Mouse (Mus musculus) lung, postnatal 25 days (tissue): Measurements from ENCODE around the gene Arl2bp.

Source experiments
- DNase-seq: peaks from one replicate; pipeline ENCODE4 v3.0.0; 2022; ENCODE audit warnings: low spot score

Arl2bp gene

GRCm38 (mm10) chr8:94666456-94667308, at the start of gene Arl2bp:
Arl2bp (plus strand) TSS chr8:94666600.
- DNase-seq = peak; percentile 97

GRCm38 (mm10) chr8:94624885-94625284, 41.5 kb upstream of the Arl2bp start:
- DNase-seq = no peak

DNA sequence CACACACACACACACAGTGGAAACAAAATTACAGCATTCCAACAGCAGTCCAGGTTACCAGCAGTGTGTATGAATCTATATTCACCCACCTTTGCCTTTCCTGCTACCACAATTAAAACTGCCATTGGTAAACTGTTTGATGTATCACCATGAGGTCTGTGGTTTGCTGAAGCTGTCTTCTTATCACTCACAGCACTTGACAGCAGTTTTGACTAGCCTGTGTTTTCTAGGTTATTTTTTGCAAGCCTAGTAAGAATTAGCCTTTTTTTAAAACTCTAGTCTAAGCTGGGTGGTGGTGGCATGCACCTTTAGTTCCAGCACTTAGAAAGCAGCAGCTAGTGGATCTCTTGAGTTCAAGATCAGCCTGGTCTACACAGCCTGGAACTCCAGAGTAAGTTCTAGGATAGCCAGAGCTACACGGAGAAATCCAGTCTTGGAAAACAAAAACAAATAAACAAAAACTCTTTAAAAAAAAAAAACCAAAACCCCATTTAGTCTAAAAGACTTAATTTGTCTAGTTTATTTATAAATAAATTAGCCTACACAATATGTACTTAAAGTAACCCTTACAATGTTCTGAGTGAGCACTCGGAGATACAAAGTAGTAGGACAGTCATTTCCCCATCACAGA, 32.7 kb upstream of the Arl2bp start:
- no peak for DNase-seq

DNA sequence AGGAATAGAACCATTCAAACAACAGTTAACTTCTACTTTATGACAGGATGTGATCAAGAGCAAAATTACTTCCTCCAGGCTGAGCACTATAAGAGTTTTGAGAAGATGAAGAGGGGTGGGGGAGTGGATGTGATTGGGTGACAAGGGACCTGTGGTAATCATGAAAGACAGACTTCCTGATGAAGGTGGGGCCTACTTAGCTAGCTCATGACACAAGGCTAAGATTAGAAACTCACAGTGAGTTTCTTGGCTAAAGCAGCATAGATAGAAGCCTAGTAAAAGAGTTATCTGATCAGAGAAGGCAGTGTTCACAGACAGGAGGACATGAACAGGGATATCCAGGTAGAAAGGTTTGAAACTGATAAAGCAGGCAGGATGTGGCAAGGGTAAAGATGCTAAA, 32.2 kb upstream of the Arl2bp start:
- peak; percentile 16 for DNase-seq

DNA sequence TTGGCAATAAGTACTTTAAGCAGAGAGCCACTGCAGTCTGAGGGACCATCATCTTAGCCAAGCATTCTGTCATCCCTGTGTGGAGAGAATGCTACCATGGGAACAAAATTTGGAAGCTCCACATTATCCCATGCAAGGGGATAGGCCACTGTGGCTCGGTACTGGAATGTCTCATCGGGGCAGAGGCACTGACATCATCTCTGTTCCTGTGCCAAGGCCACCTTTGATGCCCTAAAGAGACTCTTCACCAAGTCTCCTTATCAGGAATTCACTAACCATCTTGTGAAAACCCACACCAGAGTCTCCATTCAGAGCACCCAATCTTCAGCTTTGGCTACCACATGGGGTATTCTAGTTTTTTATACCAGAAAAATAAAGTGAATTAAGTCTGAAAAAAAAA, 25.2 kb upstream of the Arl2bp start:
- DNase-seq = no peak

- no peak for DNase-seq
Observed at GRCm38 (mm10) chr8:94641938-94642337, 24.5 kb upstream of the Arl2bp start.

DNA sequence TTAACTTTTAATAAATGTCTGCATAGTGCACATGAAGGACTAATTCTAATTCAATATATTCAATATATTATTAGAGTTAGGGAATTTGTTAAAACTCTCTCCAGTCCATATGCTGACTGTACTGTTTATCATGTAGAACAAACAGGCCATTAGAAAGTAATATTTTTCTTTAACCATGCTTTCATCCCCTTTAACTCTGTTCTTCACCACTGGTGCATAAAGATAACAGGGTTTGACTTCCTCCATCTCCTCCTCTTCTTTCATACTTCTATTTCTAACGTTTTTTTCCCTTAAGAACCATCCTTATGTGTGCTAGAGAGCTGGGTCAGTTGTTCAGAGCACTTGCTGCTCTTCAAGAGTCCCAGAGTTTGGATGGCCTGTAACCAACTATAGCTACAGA, 21.2 kb upstream of the Arl2bp start:
- no peak for DNase-seq

DNA sequence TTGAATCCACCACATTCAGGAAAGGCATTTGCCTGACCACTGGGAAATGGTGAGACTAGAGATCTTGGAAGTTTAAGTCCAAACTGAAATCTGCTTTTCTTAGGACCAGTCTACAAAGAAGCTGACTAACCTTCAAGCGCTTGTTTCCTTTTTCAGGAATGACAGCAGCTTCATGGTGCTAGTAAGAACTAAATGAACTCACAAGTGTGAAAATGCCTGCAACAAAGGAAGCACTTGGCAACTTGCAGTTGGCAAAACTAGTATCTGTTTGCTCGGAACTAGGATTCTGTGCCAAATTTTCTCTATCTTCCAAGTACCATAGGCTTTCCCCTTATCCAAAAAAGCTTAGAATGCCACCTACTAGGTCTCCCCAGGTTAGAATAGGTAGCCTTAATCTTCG, 20.2 kb upstream of the Arl2bp start:
- DNase-seq = no peak

DNA sequence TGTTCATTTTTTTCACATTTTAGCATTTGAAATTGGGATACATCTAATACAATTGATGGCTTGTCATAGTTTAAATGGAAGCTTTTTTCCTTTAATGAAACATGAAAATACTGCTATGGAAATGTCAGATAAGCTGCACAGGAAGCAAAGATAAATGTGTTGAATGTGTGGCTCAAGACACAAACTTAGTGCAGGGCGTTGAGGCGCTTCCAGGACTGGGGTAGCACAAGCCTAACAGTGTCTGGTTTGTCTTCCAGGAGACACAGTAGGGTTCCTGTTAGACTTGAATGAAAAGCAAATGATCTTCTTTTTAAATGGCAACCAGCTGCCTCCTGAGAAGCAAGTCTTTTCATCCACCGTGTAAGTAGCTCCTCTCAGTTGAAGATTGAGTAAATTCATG, 16.9 kb upstream of the Arl2bp start:
- DNase-seq = no peak

GRCm38 (mm10) chr8:94652951-94653350, 13.4 kb upstream of the Arl2bp start:
- no peak for DNase-seq

DNA sequence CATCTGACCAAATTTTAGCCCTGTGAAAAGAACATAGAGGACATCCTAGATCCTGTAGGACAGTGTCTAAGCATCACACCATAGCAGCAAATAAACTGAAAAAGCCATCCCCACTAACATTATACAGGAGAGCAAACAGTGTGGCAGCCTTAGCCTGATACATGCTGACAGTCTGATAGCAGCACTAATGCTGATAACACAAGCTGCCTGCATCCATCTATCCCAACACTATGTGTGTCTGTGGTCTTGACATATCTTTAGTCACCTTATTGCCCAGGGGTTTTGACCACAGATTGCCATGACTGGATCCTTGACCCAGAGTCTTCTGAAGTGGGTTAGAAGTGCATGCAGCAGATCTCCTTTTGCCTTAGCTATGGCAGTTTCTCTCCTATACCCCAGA, 11.4 kb upstream of the Arl2bp start:
- no peak for DNase-seq

DNA sequence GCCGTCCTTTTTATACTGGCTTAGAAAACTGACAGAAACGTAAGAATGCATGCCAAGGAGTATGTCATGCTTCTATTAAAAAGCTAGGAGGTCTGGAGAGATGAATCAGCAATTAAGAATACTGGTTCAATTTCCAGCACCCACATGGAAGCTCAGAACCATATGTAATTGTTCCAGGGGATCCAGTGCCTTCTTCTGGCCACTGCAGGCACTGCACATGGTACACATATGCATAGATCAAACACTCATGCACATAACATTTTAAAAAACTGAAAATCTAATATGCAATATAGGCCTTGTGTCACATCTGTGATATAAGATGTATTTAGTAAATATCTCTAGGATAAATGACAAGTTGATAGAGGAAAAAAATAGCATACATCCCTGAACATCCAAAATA, 8.4 kb upstream of the Arl2bp start:
- no peak for DNase-seq

GRCm38 (mm10) chr8:94660418-94660817, 6.0 kb upstream of the Arl2bp start:
- DNase-seq = no peak

GRCm38 (mm10) chr8:94664722-94665121, 1.7 kb upstream of the Arl2bp start:
- no peak for DNase-seq

DNA sequence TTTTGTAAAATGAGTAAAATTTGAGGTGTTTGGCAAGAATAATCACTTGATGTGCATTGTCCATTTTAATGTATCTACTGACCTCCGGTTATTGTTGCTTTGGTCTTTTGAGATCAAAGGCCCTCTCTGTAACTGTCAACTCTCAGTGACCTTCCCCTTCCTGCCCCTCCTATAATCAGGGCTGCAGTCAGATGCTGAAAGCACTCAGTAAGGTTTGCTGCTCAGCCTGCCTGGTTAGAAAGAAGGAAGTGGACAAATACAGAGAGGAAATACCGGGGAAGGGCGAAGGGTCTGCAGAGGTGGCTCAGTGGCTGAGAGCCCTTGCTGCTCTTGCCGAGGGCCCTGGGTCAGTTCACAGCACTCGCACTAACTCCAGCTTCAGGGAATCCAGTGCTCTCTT, 8.0 kb downstream of the Arl2bp start:
- peak; percentile 64 for DNase-seq

DNA sequence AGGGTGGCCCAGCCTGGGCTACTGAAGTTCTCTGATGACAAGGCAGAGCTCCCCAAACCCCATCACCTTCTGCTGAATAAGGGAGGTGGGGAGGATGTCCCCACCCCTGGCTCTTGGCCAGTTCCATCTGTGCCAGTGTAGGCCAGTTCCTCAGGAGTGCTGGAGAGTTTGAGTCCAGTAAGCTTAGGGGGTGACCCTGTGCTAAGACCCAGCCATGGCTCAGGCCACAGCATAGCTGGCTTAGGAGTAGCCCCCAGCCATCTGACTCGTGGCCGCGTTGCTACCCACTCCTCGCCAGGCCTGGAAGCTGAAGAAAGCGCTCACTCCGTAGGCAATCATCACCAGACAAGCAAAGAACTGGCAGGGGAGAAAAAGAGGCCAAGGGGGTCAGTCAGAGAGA, 9.5 kb downstream of the Arl2bp start:
- DNase-seq = no peak

- DNase-seq = peak; percentile 79
Observed at GRCm38 (mm10) chr8:94678582-94678981, 12.2 kb downstream of the Arl2bp start.

- DNase-seq = no peak
Observed at GRCm38 (mm10) chr8:94680414-94680813, 14.0 kb downstream of the Arl2bp start.

DNA sequence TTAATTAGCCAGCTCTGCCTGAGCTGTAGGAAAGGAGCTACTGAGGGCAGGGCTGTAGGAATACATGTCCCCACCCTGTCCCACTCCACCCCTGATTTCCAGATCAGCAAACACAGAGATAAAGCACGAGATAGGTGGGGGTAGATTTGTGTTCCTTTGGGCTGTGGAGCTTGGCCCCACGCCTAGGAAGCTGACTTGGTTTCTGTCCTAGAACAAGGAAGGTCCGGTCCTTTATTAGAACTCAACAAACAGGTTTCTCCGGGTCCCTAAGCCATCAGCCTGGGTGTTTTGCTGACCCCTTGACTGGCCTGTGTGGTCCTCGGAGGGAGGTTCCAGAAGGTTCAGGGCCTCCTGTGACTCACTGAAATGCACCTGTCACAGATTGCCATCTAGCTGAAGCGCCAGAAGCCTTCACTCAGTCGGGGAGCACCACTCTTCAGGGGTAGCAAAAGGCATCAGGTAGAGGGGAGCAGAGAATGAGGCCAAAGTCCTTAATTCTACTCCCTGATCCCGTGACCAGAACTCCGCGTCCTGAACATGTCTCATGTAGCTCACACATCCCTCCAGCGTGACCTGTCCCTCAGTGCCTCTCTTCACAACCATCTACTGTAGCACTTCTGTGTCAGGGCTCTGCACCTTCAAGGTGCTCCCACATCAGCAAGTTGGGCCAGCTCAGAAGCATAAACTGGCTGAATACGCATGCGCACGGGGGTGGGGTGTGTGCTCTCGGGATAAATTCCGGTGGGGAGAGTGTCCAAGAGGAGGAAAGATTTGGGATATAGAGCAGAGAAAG, 16.5 kb downstream of the Arl2bp start:
- peak; percentile 87 for DNase-seq

DNA sequence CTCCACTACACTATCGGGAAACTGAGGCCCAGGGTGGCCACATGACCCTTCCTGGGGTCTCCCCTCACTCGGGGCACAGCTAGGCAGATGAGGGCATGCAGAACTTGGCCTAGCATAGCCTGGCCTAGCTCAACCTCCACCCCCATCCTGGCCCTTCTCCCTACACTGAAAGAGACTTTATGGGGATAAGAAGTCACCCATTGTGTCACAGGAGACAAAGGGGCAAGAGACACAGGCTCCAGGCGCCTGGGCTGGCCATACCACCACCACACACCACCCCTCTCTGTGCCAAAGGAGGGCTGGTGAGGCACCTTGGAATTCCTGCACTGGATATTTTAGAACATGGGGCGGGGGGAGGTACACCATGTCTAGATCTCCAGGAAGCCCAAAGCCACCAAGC, 17.9 kb downstream of the Arl2bp start:
- DNase-seq = no peak

- DNase-seq = no peak
Observed at GRCm38 (mm10) chr8:94685953-94686352, 19.6 kb downstream of the Arl2bp start.

DNA sequence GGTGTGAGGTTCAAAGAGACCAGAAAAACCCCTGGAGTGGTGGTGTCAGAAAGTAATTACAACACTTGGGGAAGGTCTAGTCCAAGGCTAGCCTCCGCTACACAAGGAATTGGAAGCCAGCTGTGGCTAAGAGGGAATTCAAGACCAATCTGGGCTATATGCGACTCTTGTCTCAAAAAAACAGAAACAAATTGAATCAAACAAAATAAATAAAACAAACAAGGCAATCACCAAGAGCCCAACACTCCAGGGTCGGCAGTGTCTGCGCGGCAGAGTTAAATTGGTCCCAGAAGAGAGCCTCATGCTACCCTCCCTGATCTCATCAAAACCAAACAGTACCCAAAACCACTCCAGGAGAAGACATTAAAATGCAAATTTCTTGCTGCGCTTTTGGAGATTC, 28.3 kb downstream of the Arl2bp start:
- DNase-seq = no peak
